Mouse (Mus musculus): ENCODE data around the gene Mycbp.

- TF ChIP-seq CTCF (IDR thresholded peaks at IDR 0.05; ENCODE audit: control insufficient read depth, insufficient read depth, insufficient read length) (no peak), MAX (IDR thresholded peaks at IDR 0.05) (no peak), USF1 (IDR thresholded peaks at IDR 0.05; ENCODE audit: low read depth) (no peak), CEBPB (IDR thresholded peaks at IDR 0.05; ENCODE audit: low read depth) (no peak), MYOG (IDR thresholded peaks at IDR 0.05; ENCODE audit: control insufficient read depth, extremely low read depth, insufficient read length) (no peak), MYOD1 (IDR thresholded peaks at IDR 0.05; ENCODE audit: control insufficient read depth, insufficient read length, low read depth) (no peak), FOSL1 (IDR thresholded peaks at IDR 0.05; ENCODE audit: insufficient read depth, low read length, poor library complexity, severe bottlenecking) (no peak)
Observed at GRCm38 (mm10) chr4:123946701-123947100, 42.1 kb downstream of the Mycbp start.
